Mouse (Mus musculus): ENCODE results near the gene Atg9a. TPM values are rescaled to one million over a fixed set of nuclear protein-coding genes. Genes with fewer than 3 reads are reported as not detected.

Gene Atg9a
- 70.2 and 110 TPM in 2 replicates for polyA plus RNA-seq (2012; rRNA removed; ENCODE audit: low replicate concordance)

DNA sequence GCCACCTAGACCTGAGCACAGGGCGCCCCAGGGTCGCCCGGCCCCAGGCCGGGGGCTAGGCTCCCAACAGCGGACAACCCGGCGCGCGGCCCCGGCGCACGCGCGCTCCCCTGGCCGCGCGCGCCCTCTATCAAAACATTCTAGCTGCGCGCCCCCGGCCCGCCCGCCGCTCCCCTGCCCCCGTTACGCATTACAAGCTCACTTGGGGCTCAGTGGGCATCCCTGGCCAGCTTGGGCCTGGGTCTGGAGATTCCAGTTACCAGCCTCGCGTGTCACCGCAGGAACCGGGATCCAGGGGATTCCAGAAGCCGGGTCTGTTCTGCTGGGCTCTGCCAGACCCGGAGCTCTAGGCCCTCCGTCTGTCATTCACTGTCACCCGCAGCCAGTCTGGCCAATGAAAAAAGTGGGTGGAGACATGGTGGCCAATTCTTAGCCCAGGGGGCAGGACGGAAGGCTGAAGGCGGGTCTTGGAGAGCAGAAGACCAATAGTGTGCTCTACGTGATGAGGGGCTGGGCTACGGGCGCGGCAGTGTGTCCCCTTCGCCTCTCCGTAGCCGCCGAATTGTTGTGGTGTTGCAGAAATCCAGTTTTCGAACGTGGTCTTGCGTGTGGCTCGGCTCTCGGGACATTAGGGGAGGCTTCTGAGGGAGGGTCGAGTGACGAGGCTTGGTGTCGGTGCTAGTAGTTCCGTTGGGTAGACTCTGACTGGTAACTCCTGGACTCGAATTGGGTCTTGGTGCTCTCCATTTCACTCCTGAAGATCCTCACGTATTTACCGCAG is at the start of gene Atg9a, which contains the start of gene Ankzf1:
Gene Atg9a (minus strand): TSS at position 575 of the 781 bp plus-strand sequence.
Gene Ankzf1 (plus strand): TSS at position 530 of the 781 bp plus-strand sequence.

DNA sequence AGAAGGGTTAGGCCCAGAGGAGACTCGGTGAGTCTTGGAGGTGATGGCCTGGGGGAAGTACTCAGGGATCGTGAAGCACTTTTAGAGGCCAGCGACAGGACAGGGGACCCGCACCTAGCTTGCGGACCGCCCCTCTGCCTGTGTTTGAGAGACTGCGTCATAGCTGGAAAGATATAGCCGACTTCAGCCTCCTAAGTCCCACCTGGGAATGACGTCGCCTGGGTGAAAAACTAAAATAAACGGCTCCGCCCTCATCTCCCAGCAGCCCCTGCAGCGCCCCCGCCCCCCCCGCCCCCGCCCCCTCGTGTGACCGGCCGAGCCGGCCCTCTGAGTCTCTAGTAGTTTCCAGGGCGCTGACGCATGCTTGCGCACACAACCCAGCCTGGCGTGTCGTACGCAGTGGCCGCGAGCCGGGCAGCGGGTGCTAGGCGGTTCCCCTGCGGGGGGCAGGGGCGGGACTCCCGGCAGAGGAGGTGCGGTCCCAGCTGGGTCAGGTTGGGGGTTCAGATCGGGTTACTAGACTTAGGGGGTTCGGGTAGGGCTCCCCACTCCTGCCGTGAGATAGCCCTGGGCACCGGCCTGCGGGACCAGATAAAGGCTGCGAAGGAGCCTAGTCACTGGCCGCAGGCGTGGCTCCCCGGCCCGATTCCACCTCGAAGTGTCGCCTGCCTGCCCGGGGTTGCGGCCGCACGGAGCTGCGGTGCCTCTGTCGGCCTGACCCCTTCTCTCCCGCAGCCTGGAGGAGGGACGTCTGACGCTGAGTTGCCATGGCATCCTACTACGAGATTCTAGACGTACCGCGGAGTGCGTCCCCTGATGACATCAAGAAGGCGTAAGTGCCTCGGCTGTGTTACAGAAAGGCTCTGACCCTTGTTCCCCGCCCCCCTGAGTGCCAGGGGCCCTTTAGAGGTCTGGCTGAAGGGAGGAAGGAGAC is 44.4 kb upstream of the Atg9a start, which contains the start of gene Dnajb2:
Gene Dnajb2 (plus strand): TSS at position 290 of the 934 bp plus-strand sequence.

DNA sequence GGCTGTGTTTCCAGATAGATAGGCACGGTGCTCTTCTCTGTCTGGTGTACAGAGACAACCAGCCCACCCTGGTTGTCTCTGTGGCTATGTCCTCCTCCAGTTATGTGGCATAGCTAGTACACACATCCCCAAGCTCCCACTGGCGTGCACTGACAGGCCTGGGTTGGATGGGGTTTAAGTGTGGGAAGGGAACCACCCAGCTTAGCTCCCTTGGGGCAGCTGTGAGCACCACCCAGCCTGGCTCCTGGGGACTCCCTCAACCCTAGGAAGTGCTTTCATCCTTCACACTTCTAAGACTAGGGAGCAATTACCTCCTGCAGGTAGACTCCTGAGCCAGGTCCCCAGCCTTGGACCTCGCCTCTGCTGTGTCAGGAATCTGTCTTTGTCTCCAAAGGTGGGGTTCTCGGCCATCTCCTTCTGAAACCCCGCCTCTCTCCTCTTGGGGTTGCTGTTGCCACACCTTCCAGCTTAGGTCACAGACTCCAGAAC is 39.7 kb upstream of the Atg9a start, which contains the start of gene A630095N17Rik:
Gene A630095N17Rik (minus strand): TSS at position 439 of the 489 bp plus-strand sequence.

DNA sequence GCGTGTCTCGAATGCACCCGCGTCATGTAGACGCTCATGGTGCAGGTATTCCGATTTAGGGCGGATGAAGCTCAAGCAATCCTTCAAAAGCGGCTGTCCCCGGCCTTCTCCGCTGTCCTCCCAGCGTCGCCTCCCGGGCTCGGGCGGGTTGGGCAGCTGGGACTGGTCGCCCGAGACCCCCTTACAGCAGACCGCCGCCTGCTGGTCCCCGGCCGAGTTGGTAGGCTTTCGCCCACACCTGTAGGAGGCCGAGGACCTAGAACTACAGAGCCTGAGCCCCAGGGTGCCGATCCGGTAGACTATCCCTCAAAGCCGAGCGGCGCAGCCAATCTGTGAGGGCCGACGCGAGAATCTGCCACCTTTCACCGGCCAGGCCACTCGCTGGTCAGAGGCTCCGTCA is 27.5 kb upstream of the Atg9a start, which contains the start of gene Tuba4a:
Gene Tuba4a (minus strand): TSS at position 335 of the 400 bp plus-strand sequence.

DNA sequence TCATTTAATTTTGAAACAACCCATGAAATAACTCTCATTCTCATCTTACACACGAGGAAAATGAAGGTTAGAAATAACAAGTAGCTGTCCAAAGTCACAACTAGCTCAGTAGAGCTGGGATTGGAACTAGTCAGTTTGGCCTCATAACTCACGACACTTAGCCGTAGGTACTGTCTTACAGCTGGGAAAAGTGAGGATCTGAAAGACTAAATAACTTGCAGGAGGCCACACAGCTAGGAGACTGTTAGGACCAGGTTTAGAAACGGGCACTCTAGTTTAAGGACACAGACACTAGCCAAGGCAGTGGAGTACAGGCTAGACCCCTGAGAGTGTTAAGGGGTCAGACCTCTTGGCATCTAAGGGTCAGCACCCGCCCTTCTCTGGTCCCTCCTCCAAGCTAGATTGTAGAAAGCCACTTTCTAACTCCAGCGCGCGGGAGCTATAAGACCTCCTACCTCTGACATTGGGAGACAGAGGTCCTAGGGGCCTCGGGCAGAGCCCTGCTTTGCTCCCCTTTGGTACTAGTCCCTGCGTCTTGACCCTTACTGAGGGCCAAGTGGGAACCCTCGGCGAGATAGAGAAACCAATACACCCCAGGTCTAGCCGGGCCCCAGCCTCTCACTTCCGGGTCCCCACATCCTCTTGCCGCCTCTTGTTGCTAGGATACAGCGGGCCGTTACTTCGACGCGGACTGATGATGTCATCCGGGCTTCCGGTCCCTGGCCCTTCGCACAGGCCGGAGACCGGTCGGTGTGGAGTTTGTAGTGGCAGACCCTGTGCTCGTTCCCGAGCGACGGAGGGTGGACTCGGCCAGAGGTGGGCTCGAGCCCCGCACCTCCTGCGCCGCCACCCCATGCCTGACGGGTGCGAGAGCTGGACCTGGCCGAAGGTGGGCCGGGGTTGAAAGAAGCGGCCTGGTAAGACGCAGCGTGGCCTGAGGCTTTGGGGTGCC is 18.4 kb upstream of the Atg9a start, which contains the start of the genes Glb1l and Stk16:
Gene Glb1l (minus strand): TSS at position 678 of the 952 bp plus-strand sequence.
Gene Stk16 (plus strand): TSS at position 703 of the 952 bp plus-strand sequence.

DNA sequence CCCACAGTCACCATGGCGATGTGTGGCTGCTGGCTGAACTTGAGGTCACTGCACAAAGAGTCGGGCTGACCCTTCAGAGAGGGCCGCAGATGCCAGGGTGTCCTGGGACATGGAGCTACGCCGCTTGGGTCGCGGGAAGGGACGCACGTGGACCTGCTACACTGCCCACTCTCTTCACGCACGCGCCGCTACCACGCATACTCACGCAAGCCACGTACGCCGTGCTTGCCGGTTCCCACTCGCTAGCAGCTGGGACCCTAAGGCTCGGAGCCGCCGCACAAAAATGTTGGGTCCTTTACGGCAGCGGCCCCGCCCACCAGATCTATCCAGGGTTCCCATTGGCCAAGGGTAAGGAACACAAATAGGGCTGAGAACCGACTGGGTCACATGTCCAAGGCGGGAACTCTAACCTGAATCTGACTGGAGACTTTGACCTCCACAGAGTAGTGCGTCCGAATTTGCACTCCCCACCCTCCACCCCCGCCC is 11.8 kb downstream of the Atg9a start, which contains the start of gene Abcb6:
Gene Abcb6 (minus strand): TSS at position 288 of the 486 bp plus-strand sequence.

DNA sequence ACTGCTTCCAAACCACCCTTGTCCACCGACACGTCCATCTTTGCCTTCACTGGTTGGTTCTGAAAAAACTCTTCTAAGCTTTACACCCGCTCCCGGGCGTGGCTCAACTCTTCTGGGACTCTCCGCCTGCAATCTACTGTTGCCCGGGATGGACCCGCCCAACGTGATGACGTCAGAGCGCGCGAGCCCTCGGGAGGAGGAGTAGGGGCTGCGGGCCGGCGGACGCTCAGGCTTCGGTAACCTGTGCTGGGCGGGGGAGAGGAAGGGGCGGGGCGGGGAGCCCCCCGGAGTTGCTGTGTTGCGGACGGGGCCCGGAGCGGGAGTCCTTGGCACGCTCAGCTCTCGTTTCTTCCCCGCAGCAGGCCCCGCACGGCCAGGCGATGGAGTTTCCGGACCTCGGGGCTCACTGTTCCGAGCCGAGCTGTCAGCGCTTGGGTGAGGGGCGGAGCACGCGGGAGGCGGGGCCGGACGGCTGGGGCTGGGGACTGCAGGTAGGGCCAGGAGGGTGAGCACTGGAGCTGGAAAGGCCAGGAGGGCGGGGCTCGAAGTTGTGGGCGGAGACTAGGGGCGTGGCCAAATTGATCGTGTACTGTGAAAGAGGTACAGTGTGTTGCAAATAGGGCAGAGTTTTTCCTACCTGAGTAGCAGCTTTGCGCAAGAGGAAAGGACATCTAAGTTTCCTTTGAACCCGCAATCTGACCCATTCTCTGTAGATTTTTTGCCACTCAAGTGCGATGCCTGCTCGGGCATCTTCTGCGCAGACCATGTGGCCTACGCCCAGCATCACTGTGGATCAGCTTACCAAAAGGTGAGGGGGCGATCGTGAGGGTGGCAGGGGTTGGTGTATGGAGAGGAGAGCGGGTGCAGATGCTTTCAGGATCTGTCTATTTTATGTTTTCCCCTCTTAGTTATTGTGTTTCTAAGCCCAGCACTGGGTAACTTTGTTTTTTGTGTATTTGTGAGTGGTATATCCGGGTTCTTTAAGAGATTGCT is 23.2 kb downstream of the Atg9a start, which contains the start of gene Zfand2b:
Gene Zfand2b (plus strand): TSS at position 175 of the 993 bp plus-strand sequence.

DNA sequence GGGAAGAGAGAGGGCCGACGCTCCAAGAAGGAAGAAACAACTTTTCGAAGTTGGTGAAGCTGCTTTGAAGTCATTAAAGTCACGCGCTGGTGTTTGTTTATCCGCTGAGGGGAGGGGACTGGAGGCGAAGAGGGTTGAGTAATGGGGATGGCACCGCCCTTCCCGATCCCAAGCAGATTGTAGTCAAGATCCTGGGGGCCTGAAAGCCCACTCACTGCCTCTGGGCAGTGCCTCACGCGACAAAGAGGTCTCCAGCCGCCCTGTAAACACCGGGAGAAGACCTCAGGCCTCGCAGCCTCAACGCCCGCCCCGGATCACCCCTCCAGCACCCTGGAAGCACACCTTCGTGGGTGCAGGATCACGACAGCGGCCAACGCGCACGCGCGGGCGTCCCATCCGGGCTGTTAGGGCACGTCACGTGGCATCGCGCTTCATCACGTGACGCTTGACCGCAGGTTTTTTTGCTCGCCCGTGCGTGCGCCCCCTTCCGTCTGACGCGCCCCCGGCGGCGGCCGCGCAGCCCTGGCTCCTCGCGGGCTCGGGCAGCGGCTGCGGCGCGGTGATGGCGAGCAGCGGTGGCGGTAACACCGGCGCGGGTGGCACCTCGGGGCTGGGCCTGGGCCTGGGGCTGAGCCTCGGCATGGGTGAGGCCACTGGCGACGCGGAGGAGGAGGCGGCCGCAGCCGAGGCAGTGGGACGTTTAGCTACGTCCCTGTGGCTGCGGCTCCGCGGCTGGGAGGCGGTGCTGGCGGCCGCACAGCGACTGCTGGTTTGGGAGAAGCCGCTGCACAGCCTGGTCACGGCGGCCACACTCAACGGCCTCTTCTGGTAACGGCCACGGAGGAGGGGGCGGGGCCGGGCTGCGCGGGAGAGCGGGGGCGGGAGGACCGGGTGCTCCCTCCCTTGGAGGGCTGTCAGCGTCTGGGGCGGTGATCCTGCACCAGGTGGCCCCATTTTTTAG is 49.4 kb downstream of the Atg9a start, which contains the start of the genes Cnppd1 and Retreg2:
Gene Cnppd1 (minus strand): TSS at position 411 of the 961 bp plus-strand sequence.
Gene Retreg2 (plus strand): TSS at position 478 of the 961 bp plus-strand sequence.

DNA sequence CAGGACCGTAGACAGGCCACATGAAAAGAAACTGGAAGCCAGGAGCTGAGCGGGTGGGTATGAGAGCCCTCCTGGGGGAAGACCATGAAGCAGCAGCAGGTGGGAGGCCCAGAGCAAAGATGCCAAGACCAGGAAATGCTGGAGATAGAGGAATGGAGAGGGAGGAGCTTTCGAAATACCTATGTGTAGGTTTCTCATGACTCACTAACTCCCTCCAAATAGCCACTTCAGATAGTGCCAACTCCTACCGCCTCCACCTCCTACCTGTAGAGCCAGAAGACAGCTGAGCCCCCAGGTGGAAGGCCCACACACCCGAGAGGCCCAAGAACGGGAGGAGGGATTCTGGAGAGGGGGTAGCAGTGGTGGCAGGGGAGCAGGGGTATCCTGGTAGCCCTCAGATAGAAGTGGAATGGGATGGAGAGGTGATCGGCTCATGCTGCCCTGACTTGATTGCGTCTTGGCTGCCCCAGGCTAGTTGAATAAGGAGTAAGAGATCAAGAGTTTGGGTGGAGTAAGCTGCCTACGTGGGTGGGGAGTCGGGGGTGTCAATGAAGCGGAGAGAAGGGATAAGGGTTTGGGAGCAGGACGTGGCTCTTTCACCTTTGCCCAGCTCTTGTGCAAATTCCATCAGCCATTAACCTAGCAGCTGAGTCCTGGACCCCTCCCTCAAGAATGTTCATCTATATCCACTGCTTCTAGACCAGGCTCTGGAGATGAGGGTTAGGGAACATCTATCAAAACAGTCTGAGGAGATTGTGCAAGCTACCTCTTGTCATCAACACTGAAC is 58.4 kb downstream of the Atg9a start, which contains the start of gene Slc23a3:
Gene Slc23a3 (minus strand): TSS at position 470 of the 787 bp plus-strand sequence.

Other genes with a start within 250 kb of the Atg9a start
- 0.14 and 0.22 TPM in 2 replicates for gene Ihh, start 240.5 kb downstream of the Atg9a start, polyA plus RNA-seq (2012; rRNA removed; ENCODE audit: low replicate concordance)
- gene Nhej1, start 67.0 kb downstream of the Atg9a start, polyA plus RNA-seq (2012; rRNA removed; ENCODE audit: low replicate concordance), result 2.6 and 5.6 TPM in 2 replicates
- 0.76 and 0.80 TPM in 2 replicates for gene Slc23a3, start 58.3 kb downstream of the Atg9a start, polyA plus RNA-seq (2012; rRNA removed; ENCODE audit: low replicate concordance)
- 66.5 and 70.1 TPM in 2 replicates for gene Cnppd1, start 49.5 kb downstream of the Atg9a start, polyA plus RNA-seq (2012; rRNA removed; ENCODE audit: low replicate concordance)
- gene Retreg2, start 49.4 kb downstream of the Atg9a start, polyA plus RNA-seq (2012; rRNA removed; ENCODE audit: low replicate concordance), result 139 and 161 TPM in 2 replicates
- 73.7 and 75.2 TPM in 2 replicates for gene Zfand2b, start 23.6 kb downstream of the Atg9a start, polyA plus RNA-seq (2012; rRNA removed; ENCODE audit: low replicate concordance)
- gene Abcb6, start 11.8 kb downstream of the Atg9a start, polyA plus RNA-seq (2012; rRNA removed; ENCODE audit: low replicate concordance), result 19.2 and 31.3 TPM in 2 replicates
- gene Ankzf1, start within 50 bp of the Atg9a start, polyA plus RNA-seq (2012; rRNA removed; ENCODE audit: low replicate concordance), result 13.9 and 17.8 TPM in 2 replicates
- 9.4 and 18.5 TPM in 2 replicates for gene Glb1l, start 18.6 kb upstream of the Atg9a start, polyA plus RNA-seq (2012; rRNA removed; ENCODE audit: low replicate concordance)
- gene Stk16, start 18.6 kb upstream of the Atg9a start, polyA plus RNA-seq (2012; rRNA removed; ENCODE audit: low replicate concordance), result 187 and 188 TPM in 2 replicates
- 75.9 and 184 TPM in 2 replicates for gene Tuba4a, start 27.7 kb upstream of the Atg9a start, polyA plus RNA-seq (2012; rRNA removed; ENCODE audit: low replicate concordance)
- not detected in 2 replicates for gene A630095N17Rik, start 39.9 kb upstream of the Atg9a start, polyA plus RNA-seq (2012; rRNA removed; ENCODE audit: low replicate concordance)
- 50.7 and 52.0 TPM in 2 replicates for gene Dnajb2, start 44.2 kb upstream of the Atg9a start, polyA plus RNA-seq (2012; rRNA removed; ENCODE audit: low replicate concordance)
- gene Ptprn, start 72.3 kb upstream of the Atg9a start, polyA plus RNA-seq (2012; rRNA removed; ENCODE audit: low replicate concordance), result 0.11 and 0.19 TPM in 2 replicates
- gene Resp18, start 86.2 kb upstream of the Atg9a start, polyA plus RNA-seq (2012; rRNA removed; ENCODE audit: low replicate concordance), result not detected in 2 replicates
- 167 and 178 TPM in 2 replicates for gene Dnpep, start 125.8 kb upstream of the Atg9a start, polyA plus RNA-seq (2012; rRNA removed; ENCODE audit: low replicate concordance)
- gene Des, start 168.1 kb upstream of the Atg9a start, polyA plus RNA-seq (2012; rRNA removed; ENCODE audit: low replicate concordance), result 24.9 and 299 TPM in 2 replicates
- 28.4 and 38.3 TPM in 2 replicates for gene Speg, start 183.1 kb upstream of the Atg9a start, polyA plus RNA-seq (2012; rRNA removed; ENCODE audit: low replicate concordance)
- 137 and 159 TPM in 2 replicates for gene Gmppa, start 243.7 kb upstream of the Atg9a start, polyA plus RNA-seq (2012; rRNA removed; ENCODE audit: low replicate concordance)